Mouse (Mus musculus): Measurements from ENCODE around the gene Rnf5.

GRCm38 (mm10) chr17:34591994-34592375 is 11.5 kb downstream of the Rnf5 start:
- TF ChIP-seq CTCF (IDR thresholded peaks at IDR 0.05; ENCODE audit: low read depth) (no peak), EP300 (optimal IDR thresholded peaks at IDR 0.05) (no peak)

Data from stomach, postnatal 0 days (tissue).